Mouse (Mus musculus): ENCODE data around the gene Flad1. TPM values are rescaled to one million over a fixed set of nuclear protein-coding genes. Genes with fewer than 3 reads are reported as not detected.

Gene Flad1
- polyA plus RNA-seq, 1 experiment from 2014 or later: 32.7 TPM

DNA sequence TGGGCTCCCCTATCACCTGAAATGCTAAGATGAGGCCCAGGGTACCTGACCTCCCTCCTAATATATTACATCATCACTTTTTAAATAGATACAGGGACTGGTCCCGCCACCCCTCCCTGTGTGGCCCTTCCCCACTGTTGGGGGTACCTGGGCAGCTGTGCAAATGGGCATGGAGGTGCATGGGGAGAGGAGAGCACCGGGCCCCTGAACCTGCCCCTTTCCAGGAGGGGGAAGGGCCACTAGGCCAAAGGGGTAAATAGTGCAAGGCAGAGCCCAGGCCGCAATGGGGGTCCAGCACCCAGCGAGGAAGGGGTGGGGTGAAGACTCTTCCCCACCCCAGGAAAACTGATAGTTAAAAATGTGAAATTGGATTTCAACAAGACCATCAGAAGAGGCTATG, 33.8 kb downstream of the Flad1 start:
- 86% methylated on average over 4 of the region's 4 CpGs for WGBS
- Histone ChIP-seq H3K9me3 (replicated peaks) (no peaks in the 10 kb centered on the region), H3K27ac (replicated peaks) (no peak overlapping the region), H3K4me1 (peaks cover 13% of the 10 kb centered on the region), H3K4me2 (peak overlapping the region; percentile 79), H3K4me3 (replicated peaks) (peak overlapping the region; percentile 46; the same call in 1 of the 2 replicates), H3K27me3 (replicated peaks) (no peaks in the 10 kb centered on the region), H3K9ac (replicated peaks) (no peak overlapping the region), H3K36me3 (no peaks in the 10 kb centered on the region)
- ATAC-seq (ENCODE audit: low FRiP score): 0 out of 2 replicates have a peak, but pooled peaks have one; percentile 1

DNA sequence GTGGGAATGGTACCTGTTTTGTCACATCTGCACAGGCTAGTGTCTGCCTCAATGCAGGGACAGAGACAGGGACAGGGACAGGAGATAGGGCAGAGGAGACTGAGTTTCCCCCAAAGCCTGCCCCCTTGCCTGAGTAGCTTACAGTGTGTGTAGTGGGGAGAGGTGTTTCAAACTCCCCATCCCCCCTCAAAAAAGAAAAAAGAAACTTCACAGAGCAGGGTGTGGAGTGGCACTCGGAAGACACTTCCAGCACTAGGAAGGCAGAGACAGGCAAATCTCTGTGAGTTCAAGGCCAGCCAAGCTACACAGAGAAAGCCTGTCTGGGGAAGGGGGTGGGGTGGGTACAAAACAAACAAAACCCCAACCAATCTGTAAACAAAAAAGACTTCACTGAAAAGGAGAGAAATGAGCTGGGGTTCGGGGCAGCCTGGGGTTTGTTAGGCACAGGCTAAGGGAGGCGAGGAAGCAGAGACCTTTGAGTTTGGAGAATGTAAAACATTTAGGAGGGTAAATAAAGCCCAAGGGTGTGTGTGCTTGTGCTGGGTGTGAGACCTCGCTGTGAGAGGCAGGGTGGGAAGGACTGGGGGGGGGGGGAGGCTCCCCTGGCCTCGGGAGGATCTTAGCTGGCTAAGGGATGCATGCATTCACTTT, 38.0 kb downstream of the Flad1 start:
- Histone ChIP-seq H3K27ac (replicated peaks) (no peak overlapping the region), H3K36me3 (no peaks in the 10 kb centered on the region), H3K9me3 (replicated peaks) (no peaks in the 10 kb centered on the region), H3K4me3 (replicated peaks) (no peak overlapping the region), H3K4me1 (peaks cover 9% of the 10 kb centered on the region), H3K4me2 (no peak overlapping the region), H3K27me3 (replicated peaks) (no peaks in the 10 kb centered on the region), H3K9ac (replicated peaks) (no peak overlapping the region)
- 47% methylated on average over 5 of the region's 5 CpGs for WGBS
- no peak for ATAC-seq (ENCODE audit: low FRiP score)

DNA sequence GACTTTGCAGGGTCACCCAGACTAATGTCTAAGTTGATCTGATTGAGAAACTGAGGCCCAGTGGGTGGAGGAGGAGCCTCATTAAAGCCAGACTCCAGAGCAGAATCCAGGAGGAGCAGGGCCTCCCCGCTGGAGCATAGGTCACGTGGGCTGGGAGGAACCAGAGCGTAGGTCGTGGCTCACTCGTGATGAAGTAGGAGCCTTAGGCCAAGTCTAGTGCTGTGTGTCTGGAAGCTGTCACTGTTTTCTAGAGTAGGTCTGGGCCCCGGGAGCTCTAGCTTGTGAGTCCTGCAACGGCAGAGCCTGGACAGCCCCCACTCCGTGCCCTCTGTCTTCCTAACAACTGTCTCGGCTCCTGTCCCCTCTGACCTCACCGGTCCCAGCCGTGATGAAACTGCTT, 44.3 kb downstream of the Flad1 start:
- H3K9me3 ChIP-seq (replicated peaks): no peaks in the 10 kb centered on the region
- H3K4me3 ChIP-seq (replicated peaks): no peak overlapping the region
- no peak overlapping the region for H3K9ac ChIP-seq (replicated peaks)
- no peaks in the 10 kb centered on the region for H3K4me1 ChIP-seq
- 71% methylated on average over 11 of the region's 11 CpGs for WGBS
- H3K27ac ChIP-seq (replicated peaks): no peak overlapping the region
- no peaks in the 10 kb centered on the region for H3K27me3 ChIP-seq (replicated peaks)
- H3K36me3 ChIP-seq: no peaks in the 10 kb centered on the region
- no peak for ATAC-seq (ENCODE audit: low FRiP score)
- H3K4me2 ChIP-seq: no peak overlapping the region

DNA sequence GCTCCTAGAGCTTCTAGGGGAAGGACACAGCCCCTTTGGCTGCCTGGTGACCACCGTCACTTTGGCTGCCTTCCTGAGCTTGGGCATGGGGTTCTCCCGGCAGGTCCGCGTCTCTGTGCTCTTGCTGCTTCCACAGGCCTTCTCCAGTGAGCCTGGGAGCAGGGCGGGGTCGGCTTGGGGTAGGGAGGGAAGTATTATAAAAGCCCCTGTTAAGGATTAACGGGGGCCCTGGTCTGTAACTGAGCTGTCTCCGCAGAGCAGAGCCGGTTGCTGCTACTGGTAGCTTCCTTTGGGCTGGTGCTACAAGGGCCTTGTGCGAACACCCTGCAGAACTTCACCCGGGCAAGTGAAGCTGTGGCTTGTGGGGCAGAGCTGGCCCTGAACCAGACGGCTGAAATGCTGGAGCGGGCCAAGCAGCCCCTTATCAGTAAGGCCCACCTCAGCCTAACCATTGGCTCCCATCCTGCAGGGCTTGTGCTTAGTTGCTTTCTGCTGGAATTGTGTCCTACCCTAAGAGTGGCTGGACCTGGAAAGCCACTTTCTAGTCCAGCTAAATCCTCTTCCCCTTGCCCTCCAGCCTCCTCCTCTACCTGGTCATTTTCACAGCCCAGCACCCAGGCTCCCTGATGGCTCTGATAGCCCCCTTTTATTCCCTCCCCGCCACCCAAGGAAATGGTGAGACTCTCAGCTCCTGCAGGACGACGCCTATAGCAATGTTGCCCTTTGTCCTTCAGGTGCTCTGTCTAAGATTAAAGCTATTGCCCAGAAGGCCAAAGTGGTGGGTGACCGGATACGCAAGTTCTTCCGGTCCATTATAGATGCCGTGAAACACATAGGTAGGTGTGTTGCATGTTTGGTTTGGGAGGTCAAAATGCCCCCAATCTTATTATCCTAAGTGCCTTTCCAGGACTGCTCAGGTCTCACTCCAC, 45.9 kb downstream of the Flad1 start:
- H3K4me1 ChIP-seq: no peaks in the 10 kb centered on the region
- no peak overlapping the region for H3K4me2 ChIP-seq
- ATAC-seq (ENCODE audit: low FRiP score): no peak
- WGBS: 69% methylated on average over 20 of the region's 20 CpGs
- no peaks in the 10 kb centered on the region for H3K9me3 ChIP-seq (replicated peaks)
- no peak overlapping the region for H3K9ac ChIP-seq (replicated peaks)
- no peak overlapping the region for H3K4me3 ChIP-seq (replicated peaks)
- no peak overlapping the region for H3K27ac ChIP-seq (replicated peaks)
- no peaks in the 10 kb centered on the region for H3K36me3 ChIP-seq
- H3K27me3 ChIP-seq (replicated peaks): no peaks in the 10 kb centered on the region

DNA sequence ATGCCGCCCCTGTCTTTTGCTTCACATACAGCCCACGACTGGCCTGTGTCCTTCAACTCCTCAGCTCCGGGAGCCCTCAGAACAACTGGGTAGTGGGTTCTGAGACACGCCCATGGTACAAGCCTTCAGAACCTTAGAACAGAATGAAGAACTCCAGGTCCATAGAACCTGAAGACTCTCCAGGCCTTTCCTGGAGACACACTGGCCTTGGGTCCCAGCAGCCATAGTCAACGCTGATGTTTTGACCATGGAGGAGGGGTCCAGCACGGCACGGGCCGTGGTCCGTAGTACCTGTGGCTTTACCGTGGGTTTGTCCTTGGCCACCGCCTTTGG, 46.6 kb downstream of the Flad1 start, which contains the start of gene Dcst1:
Gene Dcst1, minus strand, starts transcription at position 101 of the 333 bp plus-strand sequence.
- no peak within 1 kb of the TSS for H3K27ac ChIP-seq (replicated peaks)
- H3K4me3 ChIP-seq (replicated peaks): no peak within 1 kb of the TSS
- H3K9ac ChIP-seq (replicated peaks): no peak within 1 kb of the TSS
- WGBS: 88% methylated on average over 11 of the region's 11 CpGs
- no peaks in the 10 kb centered on the region for H3K36me3 ChIP-seq
- no peak for ATAC-seq (ENCODE audit: low FRiP score)
- H3K4me2 ChIP-seq: no peak within 1 kb of the TSS
- H3K9me3 ChIP-seq (replicated peaks): no peaks in the 10 kb centered on the region
- H3K27me3 ChIP-seq (replicated peaks): no peaks in the 10 kb centered on the region
- no peaks in the 10 kb centered on the region for H3K4me1 ChIP-seq

DNA sequence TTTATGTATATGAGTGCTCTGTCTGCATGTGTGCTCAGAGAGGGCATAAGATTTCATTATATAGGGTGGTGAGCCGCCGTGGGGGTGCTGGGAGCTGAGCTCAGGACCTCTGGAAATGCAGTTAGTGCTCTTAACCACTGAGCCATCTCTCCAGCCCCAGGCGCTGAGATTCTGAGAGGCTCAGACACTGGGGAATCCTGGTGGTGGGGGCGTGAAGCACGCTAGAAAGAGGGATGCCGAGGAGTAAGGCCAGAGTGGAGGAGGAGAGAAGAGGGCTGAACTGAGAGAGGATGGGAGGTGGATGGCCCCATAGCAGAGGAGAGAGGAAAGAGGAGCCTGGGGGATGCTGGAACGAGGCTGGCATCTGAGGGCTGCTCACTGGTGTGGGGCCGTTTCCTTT, 47.0 kb downstream of the Flad1 start:
- ATAC-seq (ENCODE audit: low FRiP score): no peak
- no peak overlapping the region for H3K27ac ChIP-seq (replicated peaks)
- H3K36me3 ChIP-seq: no peaks in the 10 kb centered on the region
- no peaks in the 10 kb centered on the region for H3K27me3 ChIP-seq (replicated peaks)
- no peaks in the 10 kb centered on the region for H3K4me1 ChIP-seq
- H3K9ac ChIP-seq (replicated peaks): no peak overlapping the region
- no peaks in the 10 kb centered on the region for H3K9me3 ChIP-seq (replicated peaks)
- 65% methylated on average over 8 of the region's 8 CpGs for WGBS
- H3K4me3 ChIP-seq (replicated peaks): no peak overlapping the region
- no peak overlapping the region for H3K4me2 ChIP-seq

DNA sequence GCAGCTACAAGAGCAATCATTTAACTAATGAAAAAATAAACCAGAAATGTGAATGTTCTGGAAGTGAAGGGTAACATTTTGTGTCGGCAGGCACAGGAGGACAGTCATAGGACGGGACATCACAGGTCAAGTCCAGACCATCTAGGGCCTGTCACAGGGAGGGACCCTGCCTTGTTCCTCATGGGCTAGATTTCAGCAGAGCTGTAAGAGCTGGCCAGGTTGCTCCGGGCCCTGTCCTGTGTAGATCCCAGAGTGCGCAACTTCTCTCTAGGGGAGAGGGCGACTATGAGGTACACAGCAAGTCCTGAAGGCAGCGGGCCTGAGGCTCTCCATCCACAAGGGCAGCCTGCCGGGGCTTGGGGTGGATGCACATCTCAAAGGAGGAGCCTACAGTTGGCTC, 50.0 kb downstream of the Flad1 start, which contains the start of gene Dcst2:
Gene Dcst2, plus strand, starts transcription at position 301 of the 400 bp plus-strand sequence.
- no peak within 1 kb of the TSS for H3K4me2 ChIP-seq
- H3K36me3 ChIP-seq: no peaks in the 10 kb centered on the region
- WGBS: 91% methylated on average over 7 of the region's 7 CpGs
- H3K27me3 ChIP-seq (replicated peaks): no peaks in the 10 kb centered on the region
- H3K27ac ChIP-seq (replicated peaks): no peak within 1 kb of the TSS
- H3K4me1 ChIP-seq: no peaks in the 10 kb centered on the region
- H3K9ac ChIP-seq (replicated peaks): no peak within 1 kb of the TSS
- H3K4me3 ChIP-seq (replicated peaks): no peak within 1 kb of the TSS
- no peaks in the 10 kb centered on the region for H3K9me3 ChIP-seq (replicated peaks)
- ATAC-seq (ENCODE audit: low FRiP score): no peak

DNA sequence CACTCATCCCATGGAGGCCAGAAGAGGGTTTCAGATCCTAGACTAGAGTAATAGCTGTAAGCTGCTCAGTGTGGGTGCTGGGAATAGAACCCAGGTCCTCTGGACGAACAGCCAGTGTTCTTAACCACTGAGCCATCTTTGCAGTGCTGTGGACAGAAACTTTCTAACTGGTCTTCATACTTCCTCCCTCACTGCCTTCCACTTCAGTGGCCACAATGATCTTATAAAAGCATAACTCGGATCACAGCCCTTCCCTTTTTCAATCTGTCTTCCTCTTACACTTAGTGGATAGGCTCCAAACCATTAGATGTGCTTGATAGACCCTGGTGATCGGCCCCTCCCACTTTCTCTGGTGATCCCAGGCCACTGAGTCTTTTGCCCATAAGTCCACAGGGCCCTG, 51.4 kb downstream of the Flad1 start:
- Histone ChIP-seq H3K4me1 (no peaks in the 10 kb centered on the region), H3K27ac (replicated peaks) (no peak overlapping the region), H3K9me3 (replicated peaks) (no peaks in the 10 kb centered on the region), H3K4me2 (no peak overlapping the region), H3K36me3 (no peaks in the 10 kb centered on the region), H3K27me3 (replicated peaks) (no peaks in the 10 kb centered on the region), H3K4me3 (replicated peaks) (no peak overlapping the region), H3K9ac (replicated peaks) (no peak overlapping the region)
- 78% methylated on average over 3 of the region's 3 CpGs for WGBS
- no peak for ATAC-seq (ENCODE audit: low FRiP score)

DNA sequence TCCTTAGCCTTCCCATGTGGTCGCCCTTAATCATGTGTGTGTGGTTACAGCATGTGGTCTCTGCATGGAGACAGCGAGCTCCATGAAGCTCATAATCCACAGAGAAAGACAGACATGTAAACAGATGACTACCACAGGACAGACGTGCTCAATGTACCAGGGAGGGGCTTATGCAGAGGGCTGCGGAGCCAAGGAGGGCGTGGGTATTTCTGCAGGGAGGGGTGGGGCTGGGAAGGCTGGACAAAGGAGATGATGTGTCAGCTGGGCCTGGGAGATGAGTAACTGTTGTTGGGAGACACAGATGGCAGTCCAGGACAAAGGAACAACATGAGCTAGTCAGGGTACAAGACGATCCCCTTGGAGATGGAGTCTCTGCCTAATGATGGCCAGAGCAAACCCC, 52.0 kb downstream of the Flad1 start:
- H3K9ac ChIP-seq (replicated peaks): no peak overlapping the region
- 66% methylated on average over 6 of the region's 6 CpGs for WGBS
- no peak for ATAC-seq (ENCODE audit: low FRiP score)
- H3K4me1 ChIP-seq: no peaks in the 10 kb centered on the region
- H3K9me3 ChIP-seq (replicated peaks): no peaks in the 10 kb centered on the region
- H3K27ac ChIP-seq (replicated peaks): no peak overlapping the region
- no peak overlapping the region for H3K4me2 ChIP-seq
- no peak overlapping the region for H3K4me3 ChIP-seq (replicated peaks)
- H3K36me3 ChIP-seq: no peaks in the 10 kb centered on the region
- H3K27me3 ChIP-seq (replicated peaks): no peaks in the 10 kb centered on the region

DNA sequence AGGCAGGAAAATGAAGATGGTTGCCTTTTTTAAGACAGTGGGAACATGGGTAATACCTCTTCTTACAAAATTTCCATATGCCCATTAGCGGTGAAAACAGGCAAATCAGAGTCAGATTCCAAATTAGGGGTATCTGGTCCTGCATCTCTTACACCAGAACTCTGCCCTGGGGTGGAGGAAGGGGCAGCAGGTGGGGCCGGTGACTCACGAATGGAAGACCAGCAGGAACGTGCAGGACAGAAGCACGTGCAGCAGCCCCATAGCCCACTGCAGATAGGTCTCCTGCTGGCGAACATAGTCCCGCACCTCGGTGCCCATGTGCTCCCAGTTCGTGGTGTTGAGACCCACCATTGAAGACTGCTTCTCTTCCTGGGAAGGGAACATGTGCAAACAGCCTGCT, 55.6 kb downstream of the Flad1 start:
- no peak overlapping the region for H3K27ac ChIP-seq (replicated peaks)
- H3K4me1 ChIP-seq: peaks cover 4% of the 10 kb centered on the region; the same call in 1 of the 2 replicates
- H3K4me3 ChIP-seq (replicated peaks): no peak overlapping the region
- no peaks in the 10 kb centered on the region for H3K9me3 ChIP-seq (replicated peaks)
- 75% methylated on average over 9 of the region's 9 CpGs for WGBS
- no peaks in the 10 kb centered on the region for H3K36me3 ChIP-seq
- no peak overlapping the region for H3K4me2 ChIP-seq
- ATAC-seq (ENCODE audit: low FRiP score): no peak
- 0 out of 2 replicates have a peak, but pooled peaks cover 3% of the 10 kb centered on the region for H3K27me3 ChIP-seq (replicated peaks)
- H3K9ac ChIP-seq (replicated peaks): no peak overlapping the region

DNA sequence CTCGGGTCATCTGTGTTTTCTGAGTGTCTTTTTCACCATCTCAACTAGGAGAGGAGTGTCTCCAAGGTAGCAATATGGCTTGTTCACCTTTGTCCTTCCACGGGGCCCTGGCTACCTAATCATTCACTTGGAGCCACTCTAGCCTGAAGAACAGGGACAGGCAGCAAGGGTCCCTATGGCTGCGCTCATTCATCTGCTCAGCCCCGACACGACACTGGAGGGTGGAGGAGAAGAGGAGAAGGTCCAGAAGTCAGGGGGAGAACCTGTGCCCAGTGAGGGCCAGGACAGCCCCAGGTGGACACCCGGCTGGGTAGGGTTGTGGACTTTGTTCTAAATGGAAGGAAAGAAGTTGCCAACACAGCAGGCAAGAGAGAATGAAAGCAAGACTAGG, 56.2 kb downstream of the Flad1 start:
- 83% methylated on average over 6 of the region's 6 CpGs for WGBS
- ATAC-seq (ENCODE audit: low FRiP score): no peak
- Histone ChIP-seq H3K4me1 (peaks cover 8% of the 10 kb centered on the region), H3K9me3 (replicated peaks) (no peaks in the 10 kb centered on the region), H3K9ac (replicated peaks) (no peak overlapping the region), H3K4me3 (replicated peaks) (no peak overlapping the region), H3K27ac (replicated peaks) (no peak overlapping the region), H3K4me2 (no peak overlapping the region), H3K27me3 (replicated peaks) (0 out of 2 replicates have a peak, but pooled peaks cover 3% of the 10 kb centered on the region), H3K36me3 (no peaks in the 10 kb centered on the region)
